ENCODE assay signal across 9 mouse cellular contexts in the genomic region with DNA sequence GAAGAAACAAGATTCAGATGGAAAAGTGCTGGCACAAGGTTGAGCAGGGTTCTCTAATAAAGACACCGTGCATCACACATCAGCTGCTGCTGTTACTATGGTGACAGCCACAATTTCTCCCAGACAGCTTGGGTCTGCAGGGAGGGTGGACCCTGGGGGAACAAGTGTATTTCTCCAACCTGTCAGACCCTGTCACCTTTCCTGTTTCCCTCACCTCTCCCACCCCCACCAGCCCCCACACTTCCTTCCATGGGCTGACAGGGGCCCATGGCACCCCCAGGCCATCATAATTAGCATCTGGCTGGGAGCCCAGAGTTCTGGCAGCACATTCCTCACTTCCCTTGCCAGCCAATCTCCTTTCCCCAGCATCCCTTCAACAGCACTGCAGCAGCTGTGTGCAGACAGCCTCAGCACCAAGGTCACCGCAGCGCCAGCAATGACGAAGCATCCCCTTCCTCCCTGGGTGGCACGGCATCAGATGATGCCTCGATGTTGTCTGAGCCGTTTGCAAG. TPM values are rescaled to one million over a fixed set of nuclear protein-coding genes. Genes with fewer than 3 reads are reported as not detected.
DNase-seq lines count a peak whose midpoint lies in the region; ATAC-seq and TF ChIP-seq lines count a peak whose summit lies in the region.
"Had no signal": no experiment of that assay in that cellular context is flagged by ENCODE, and none has a peak within 500 bp of the region (broad histone marks: within the 10 kb centered on the region; RNA-seq: fewer than 3 reads in every experiment).

No protein-coding gene starts in this region.

- no peaks in the 10 kb centered on the region for H3K36me3 ChIP-seq in hindbrain, postnatal 0 days (ENCODE audit: insufficient read depth, low read length)
- no peaks in the 10 kb centered on the region for H3K36me3 ChIP-seq in midbrain, embryonic 12.5 days
- no peaks in the 10 kb centered on the region for H3K36me3 ChIP-seq in stomach, postnatal 0 days (ENCODE audit: control insufficient read depth, insufficient read depth, low read length)

- H3K9me3 ChIP-seq in hindbrain, postnatal 0 days (ENCODE audit: low read length): no peaks in the 10 kb centered on the region
- no peaks in the 10 kb centered on the region for H3K9me3 ChIP-seq in midbrain, embryonic 12.5 days
- H3K9me3 ChIP-seq in stomach, postnatal 0 days (ENCODE audit: control insufficient read depth, low read length): no peaks in the 10 kb centered on the region

- TF ChIP-seq EP300 in stomach, postnatal 0 days (optimal IDR thresholded peaks at IDR 0.05): no peak

- 0 out of 2 replicates have a peak overlapping the region, but pooled peaks have one; percentile 0 for H3K9ac ChIP-seq in hindbrain, postnatal 0 days (replicated peaks; ENCODE audit: low read length)
- H3K9ac ChIP-seq in midbrain, embryonic 12.5 days (replicated peaks): no peak overlapping the region
- no peak overlapping the region for H3K9ac ChIP-seq in stomach, postnatal 0 days (ENCODE audit: low read length)
- H3K9ac ChIP-seq: liver, embryonic 14.5 days had no signal

- H3K27me3 ChIP-seq in hindbrain, postnatal 0 days (ENCODE audit: insufficient read depth, low read length): no peaks in the 10 kb centered on the region
- H3K27me3 ChIP-seq in midbrain, embryonic 12.5 days: no peaks in the 10 kb centered on the region; the same call in 1 of the 2 replicates
- H3K27me3 ChIP-seq in stomach, postnatal 0 days (ENCODE audit: control insufficient read depth, insufficient read depth, low read length): no peaks in the 10 kb centered on the region

- peak overlapping the region; percentile 17; the same call in 1 of the 2 replicates for H3K4me3 ChIP-seq in hindbrain, postnatal 0 days (ENCODE audit: low read length)
- H3K4me3 ChIP-seq in midbrain, embryonic 12.5 days: peak overlapping the region; percentile 16
- no peak overlapping the region for H3K4me3 ChIP-seq in stomach, postnatal 0 days (ENCODE audit: low read depth, low read length)

- peak overlapping the region; percentile 89 for H3K27ac ChIP-seq in hindbrain, postnatal 0 days
- peak overlapping the region; percentile 71 for H3K27ac ChIP-seq in midbrain, embryonic 12.5 days (replicated peaks)
- no peak overlapping the region for H3K27ac ChIP-seq in stomach, postnatal 0 days (replicated peaks)
- H3K27ac ChIP-seq: liver, embryonic 14.5 days had no signal

- ATAC-seq in hindbrain, postnatal 0 days: peak; percentile 94
- ATAC-seq in midbrain, embryonic 12.5 days (ENCODE audit: low FRiP score, low read depth): peak; percentile 87
- peak; percentile 65 for ATAC-seq in stomach, postnatal 0 days (ENCODE audit: low FRiP score, low TSS enrichment)

- no peak for TF ChIP-seq CTCF in hindbrain, postnatal 0 days (IDR thresholded peaks at IDR 0.05; ENCODE audit: low read depth)
- TF ChIP-seq CTCF in stomach, postnatal 0 days (IDR thresholded peaks at IDR 0.05; ENCODE audit: low read depth): no peak

- peak overlapping the region; percentile 57 for H3K4me2 ChIP-seq in hindbrain, postnatal 0 days (ENCODE audit: low read depth, low read length)
- H3K4me2 ChIP-seq in midbrain, embryonic 12.5 days (replicated peaks): peak overlapping the region; percentile 40
- 0 out of 2 replicates have a peak overlapping the region, but pooled peaks have one; percentile 20 for H3K4me2 ChIP-seq in stomach, postnatal 0 days (replicated peaks; ENCODE audit: low read depth)

- WGBS in hindbrain, postnatal 0 days: 0% methylated on average over 7 of the region's 7 CpGs
- WGBS in midbrain, embryonic 12.5 days: 4% methylated on average over 7 of the region's 7 CpGs
- WGBS in stomach, postnatal 0 days: 8% methylated on average over 7 of the region's 7 CpGs

- DNase-seq in adrenal gland, adult 2 months: peak; percentile 75
- no peak for DNase-seq in adrenal gland, adult 8-10 months
- peak; percentile 63 to 78 for DNase-seq in cerebellum, postnatal 14 days
- peak; percentile 32 for DNase-seq in gastrocnemius, postnatal 10 days
- DNase-seq in hindbrain, postnatal 0 days (ENCODE audit: low spot score): peak; percentile 87
- peak; percentile 75 to 79 for DNase-seq in layer of hippocampus, postnatal 36 days
- DNase-seq in stomach, postnatal 0 days (ENCODE audit: low spot score): no peak

- peaks cover 18% of the 10 kb centered on the region for H3K4me1 ChIP-seq in hindbrain, postnatal 0 days (ENCODE audit: insufficient read depth, low read length)
- H3K4me1 ChIP-seq in midbrain, embryonic 12.5 days: peaks cover 31% of the 10 kb centered on the region
- peaks cover 5% of the 10 kb centered on the region; the same call in 1 of the 2 replicates for H3K4me1 ChIP-seq in stomach, postnatal 0 days (replicated peaks; ENCODE audit: control insufficient read depth, insufficient read depth)

RNA-seq across cellular contexts. Expression of a gene that starts 39.4 kb away (rescaled TPM):
- 10 to 100 TPM; 42.4 to 59.4 TPM for total RNA-seq in adrenal gland, adult 2 months (2021)
- polyA plus RNA-seq in adrenal gland, adult 2 months (2012; rRNA removed): 29.6 and 30.8 TPM in 2 replicates
- total RNA-seq in adrenal gland, adult 8-10 months (2022): 100 to 1,000 TPM in 1 of 4 experiments, 10 to 100 TPM in 3; 43.4 to 113 (median 59.0) TPM
- total RNA-seq in gastrocnemius, postnatal 10 days (2021): 10 to 100 TPM; 21.9 to 36.0 TPM
- total RNA-seq in hindbrain, postnatal 0 days (2014; rRNA removed): 48.5 and 51.3 TPM in 2 replicates
- polyA plus RNA-seq in hindbrain, postnatal 0 days (2015; fragmentation: Nextera tagmentation; extraction: Ambion mirVana): 62.1 and 65.5 TPM in 2 replicates
- 10 to 100 TPM; 44.6 to 49.9 TPM for total RNA-seq in layer of hippocampus, postnatal 36 days (2021)
- 79.5 and 82.6 TPM in 2 replicates for polyA plus RNA-seq in midbrain, embryonic 12.5 days (2016; fragmentation: Nextera tagmentation; extraction: Ambion mirVana)
- polyA plus RNA-seq in stomach, postnatal 0 days (2015; fragmentation: Nextera tagmentation; extraction: Ambion mirVana): 35.8 and 44.2 TPM in 2 replicates

Comparison
In these comparisons a context has a peak if more than half of its experiments do, and no peak if none do; other contexts are left out.
1. DNase-seq: peak in adrenal gland, adult 2 months (single experiment), cerebellum, postnatal 14 days (2 of 2), gastrocnemius, postnatal 10 days (single experiment), hindbrain, postnatal 0 days (single experiment) and layer of hippocampus, postnatal 36 days (2 of 2); none in adrenal gland, adult 8-10 months (single experiment) and stomach, postnatal 0 days (single experiment).
2. Peak in every context shown above with its lines, with median percentiles within 50 percentile points of each other: ATAC-seq and H3K4me2 ChIP-seq.